Mouse (Mus musculus) small intestine, adult 2 months (tissue): ENCODE results near the gene Spred2.

Experiments used
- CTCF ChIP-seq: fragments of 200-500 bp; IDR thresholded peaks from 2 replicates; pipeline ENCODE4 v1.5.1; 2012; ENCODE audit warnings: low read depth, mild to moderate bottlenecking, control low read depth, inconsistent platforms, low read length, moderate library complexity, mixed read lengths; ENCODE audit not compliant: insufficient replicate concordance, insufficient read length; ENCODE audit errors: extremely low read depth
- POLR2A ChIP-seq: fragments of 200-500 bp; IDR thresholded peaks from 2 replicates; pipeline ENCODE4 v1.6.1; 2012; ENCODE audit warnings: low read depth, mild to moderate bottlenecking, control low read depth, inconsistent platforms, low read length, moderate library complexity

DNA sequence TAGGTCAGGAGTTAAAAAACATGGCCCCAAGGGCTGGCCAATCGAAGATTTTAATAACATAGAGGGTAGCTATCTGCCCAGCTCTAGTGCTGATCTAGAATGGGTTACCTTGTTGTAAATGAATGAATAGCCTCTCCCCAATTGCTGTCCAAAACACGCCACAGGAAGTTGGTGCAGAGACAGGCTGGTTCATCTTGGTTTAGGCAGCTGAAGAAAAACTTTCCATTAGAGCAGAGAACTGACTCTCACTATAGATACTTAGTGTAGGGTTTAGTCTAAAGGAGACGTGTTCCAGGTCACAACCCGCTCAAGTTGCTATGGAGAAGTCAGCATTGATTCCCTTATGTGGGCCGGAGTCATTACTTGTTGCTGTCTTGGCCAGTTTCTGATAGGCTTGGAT lies 25.6 kb downstream of the Spred2 start:
- TF ChIP-seq CTCF (no peak), POLR2A (no peak)
